Mouse (Mus musculus) intestine, embryonic 16.5 days (tissue): Measurements from ENCODE around the gene Tmx1. TPM values are rescaled to one million over a fixed set of nuclear protein-coding genes. Genes with fewer than 3 reads are reported as not detected.

Experiments used
- ATAC-seq: fragments of 200-750 bp; cut with Nextera tagmentation; 2 replicates; pipeline ENCODE4 v1.8.0; 2017; ENCODE audit warnings: moderate TSS enrichment, moderate library complexity
- H3K27ac ChIP-seq: fragments of 300-500 bp; sonication (generic); 2 replicates; pipeline ENCODE4 v1.5.1; 2014; ENCODE audit warnings: mild to moderate bottlenecking, low read length
- H3K27me3 ChIP-seq: fragments of 300-500 bp; sonication (generic); replicated peaks from 2 replicates; pipeline ENCODE4 v1.6.1; 2014; ENCODE audit warnings: low read length, control low read depth, mixed read lengths; ENCODE audit not compliant: control insufficient read depth, insufficient read depth
- H3K36me3 ChIP-seq: fragments of 300-500 bp; sonication (generic); 2 replicates; pipeline ENCODE4 v1.6.1; 2014; ENCODE audit warnings: low read length, control low read depth; ENCODE audit not compliant: control insufficient read depth, insufficient read depth
- H3K4me1 ChIP-seq: fragments of 300-500 bp; sonication (generic); 2 replicates; pipeline ENCODE4 v1.6.1; 2014; ENCODE audit warnings: low read length, control low read depth, mixed read lengths; ENCODE audit not compliant: control insufficient read depth, insufficient read depth
- H3K4me2 ChIP-seq: fragments of 300-500 bp; sonication (generic); 2 replicates; pipeline ENCODE4 v1.6.1; 2014; ENCODE audit warnings: low read depth, low read length, control low read depth
- H3K4me3 ChIP-seq: fragments of 300-500 bp; sonication (generic); 2 replicates; pipeline ENCODE4 v1.5.1; 2014; ENCODE audit warnings: mild to moderate bottlenecking, low read length
- H3K9ac ChIP-seq: fragments of 300-500 bp; sonication (generic); 2 replicates; pipeline ENCODE4 v1.6.1; 2014; ENCODE audit warnings: low read depth, low read length
- H3K9me3 ChIP-seq: fragments of 300-500 bp; sonication (generic); 2 replicates; pipeline ENCODE4 v1.6.1; 2016; ENCODE audit warnings: low read length, control low read depth; ENCODE audit not compliant: control insufficient read depth
- WGBS: fragments of 180-500 bp; shearing (Covaris S2); extraction: QIAGEN DNeasy Blood & Tissue Kit; methylation state at CpG from one replicate; pipeline ENCODE4 v1.1.7; 2014; 5-methylcytosine and 5-hydroxymethylcytosine counted together
- polyA plus RNA-seq: library from polyadenylated mRNA; unstranded; fragments of >200 nt; fragmentation: Nextera tagmentation; extraction: Ambion mirVana; gene quantifications from 2 replicates; pipeline ENCODE4 v1.2.1, GENCODE M21; 2015

Tmx1 gene
- polyA plus RNA-seq, 1 experiment from 2014 or later: 102 TPM

DNA sequence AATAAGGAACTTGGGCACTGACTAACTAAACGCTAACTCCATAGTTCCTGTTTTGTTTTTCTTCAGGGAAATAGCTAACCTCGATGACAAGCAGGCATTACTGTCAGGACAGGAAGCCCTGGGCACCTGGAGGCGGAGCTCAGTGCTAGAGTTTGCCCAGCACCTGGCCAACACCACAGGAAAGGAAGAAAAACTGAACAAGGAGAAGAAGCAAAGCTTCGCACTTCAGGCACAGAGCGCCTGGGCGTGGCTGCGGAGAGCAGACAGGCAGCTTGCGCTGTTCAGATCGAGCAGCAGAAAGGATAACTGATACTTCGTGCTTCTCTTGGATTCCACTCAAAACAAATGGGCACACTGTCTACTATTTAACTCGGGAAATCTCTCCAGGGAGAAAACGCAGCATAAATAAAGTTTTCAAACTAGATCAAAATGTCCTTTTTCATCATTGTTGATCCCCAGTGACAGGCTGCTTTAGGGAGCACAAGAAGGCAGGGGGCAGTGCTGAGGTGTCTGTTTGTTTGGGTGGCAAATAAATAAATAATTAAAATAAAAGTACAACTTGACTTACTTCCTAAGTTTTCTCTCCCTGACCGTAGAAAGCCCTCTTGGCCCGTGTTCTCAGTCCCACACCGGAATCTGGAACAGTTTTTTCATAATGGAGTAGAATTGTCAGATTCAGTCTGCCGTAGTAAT is 24.1 kb downstream of the Tmx1 start:
- Histone ChIP-seq H3K4me2 (peak overlapping the region; percentile 9; the same call in 1 of the 2 replicates), H3K27me3 (no peaks in the 10 kb centered on the region), H3K9ac (no peak overlapping the region), H3K4me1 (no peaks in the 10 kb centered on the region), H3K4me3 (no peak overlapping the region), H3K27ac (no peak overlapping the region), H3K36me3 (no peaks in the 10 kb centered on the region), H3K9me3 (no peaks in the 10 kb centered on the region)
- WGBS: 76% methylated on average over 16 of the region's 16 CpGs
- ATAC-seq: no peak

- no peaks in the 10 kb centered on the region for H3K4me1 ChIP-seq
- H3K36me3 ChIP-seq: no peaks in the 10 kb centered on the region
- H3K4me2 ChIP-seq: no peak overlapping the region
- H3K9ac ChIP-seq: no peak overlapping the region
- no peak overlapping the region for H3K4me3 ChIP-seq
- H3K9me3 ChIP-seq: no peaks in the 10 kb centered on the region
- H3K27me3 ChIP-seq: no peaks in the 10 kb centered on the region
- 81% methylated on average over 16 of the region's 16 CpGs for WGBS
- ATAC-seq: no peak
- no peak overlapping the region for H3K27ac ChIP-seq
These were observed 24.8 kb downstream of the Tmx1 start for GRCm38 (mm10) chr12:70477593-70478287.

- H3K4me2 ChIP-seq: no peak overlapping the region
- H3K36me3 ChIP-seq: no peaks in the 10 kb centered on the region
- no peaks in the 10 kb centered on the region for H3K4me1 ChIP-seq
- H3K27ac ChIP-seq: no peak overlapping the region
- no peak overlapping the region for H3K4me3 ChIP-seq
- no peak for ATAC-seq
- H3K27me3 ChIP-seq: no peaks in the 10 kb centered on the region
- no peaks in the 10 kb centered on the region for H3K9me3 ChIP-seq
- no peak overlapping the region for H3K9ac ChIP-seq
- 87% methylated on average over 7 of the region's 7 CpGs for WGBS
These were observed 33.1 kb downstream of the Tmx1 start for GRCm38 (mm10) chr12:70485956-70486355.

- Histone ChIP-seq H3K4me3 (no peak overlapping the region), H3K36me3 (no peaks in the 10 kb centered on the region), H3K9me3 (no peaks in the 10 kb centered on the region), H3K9ac (no peak overlapping the region), H3K27ac (no peak overlapping the region), H3K4me1 (no peaks in the 10 kb centered on the region), H3K4me2 (no peak overlapping the region), H3K27me3 (no peaks in the 10 kb centered on the region)
- WGBS: 77% methylated on average over 6 of the region's 6 CpGs
- ATAC-seq: no peak
These were observed 34.0 kb downstream of the Tmx1 start for GRCm38 (mm10) chr12:70486716-70487480.

- 88% methylated on average over 10 of the region's 10 CpGs for WGBS
- Histone ChIP-seq H3K27ac (no peak overlapping the region), H3K9ac (no peak overlapping the region), H3K27me3 (no peaks in the 10 kb centered on the region), H3K9me3 (no peaks in the 10 kb centered on the region), H3K4me3 (no peak overlapping the region), H3K36me3 (no peaks in the 10 kb centered on the region), H3K4me1 (0 out of 2 replicates have a peak, but pooled peaks cover 4% of the 10 kb centered on the region), H3K4me2 (no peak overlapping the region)
- ATAC-seq: no peak
These were observed 39.5 kb downstream of the Tmx1 start for GRCm38 (mm10) chr12:70492441-70492840.

GRCm38 (mm10) chr12:70494494-70495281 is 41.8 kb downstream of the Tmx1 start:
- H3K4me1 ChIP-seq: 0 out of 2 replicates have a peak, but pooled peaks cover 4% of the 10 kb centered on the region
- H3K36me3 ChIP-seq: no peaks in the 10 kb centered on the region
- no peak overlapping the region for H3K4me2 ChIP-seq
- ATAC-seq: peak; percentile 56; the same call in 1 of the 2 replicates
- no peak overlapping the region for H3K9ac ChIP-seq
- no peak overlapping the region for H3K27ac ChIP-seq
- no peaks in the 10 kb centered on the region for H3K9me3 ChIP-seq
- no peak overlapping the region for H3K4me3 ChIP-seq
- no peaks in the 10 kb centered on the region for H3K27me3 ChIP-seq
- WGBS: 59% methylated on average over 10 of the region's 10 CpGs

GRCm38 (mm10) chr12:70495282-70495922 is 42.5 kb downstream of the Tmx1 start:
- Histone ChIP-seq H3K4me3 (no peak overlapping the region), H3K4me2 (no peak overlapping the region), H3K36me3 (no peaks in the 10 kb centered on the region), H3K4me1 (0 out of 2 replicates have a peak, but pooled peaks cover 4% of the 10 kb centered on the region), H3K27me3 (no peaks in the 10 kb centered on the region), H3K9ac (no peak overlapping the region), H3K27ac (no peak overlapping the region), H3K9me3 (no peaks in the 10 kb centered on the region)
- ATAC-seq: peak; percentile 28; the same call in 1 of the 2 replicates
- WGBS: 50% methylated on average over 4 of the region's 4 CpGs

DNA sequence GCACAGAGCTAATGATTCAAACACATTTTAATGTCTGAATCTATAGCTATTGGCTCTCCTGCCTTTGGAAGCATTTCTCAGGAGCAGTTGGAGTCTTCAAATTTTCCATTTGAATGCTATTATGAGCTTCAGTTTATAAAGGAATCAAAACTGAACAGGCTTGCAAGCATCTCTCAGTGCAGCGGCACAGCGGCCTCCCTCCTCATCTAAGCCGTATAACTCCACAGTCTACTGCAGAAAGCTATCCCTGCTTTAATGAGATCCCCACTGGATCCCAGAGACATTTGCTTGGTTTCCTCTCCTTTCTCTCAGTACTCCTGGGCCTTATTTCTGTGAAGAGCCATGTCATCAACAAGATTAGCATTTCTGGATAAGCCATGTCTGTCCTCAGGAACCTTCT is 45.2 kb downstream of the Tmx1 start:
- Histone ChIP-seq H3K4me2 (no peak overlapping the region), H3K4me3 (no peak overlapping the region), H3K4me1 (0 out of 2 replicates have a peak, but pooled peaks cover 4% of the 10 kb centered on the region), H3K36me3 (no peaks in the 10 kb centered on the region), H3K27me3 (no peaks in the 10 kb centered on the region), H3K27ac (no peak overlapping the region), H3K9me3 (no peaks in the 10 kb centered on the region), H3K9ac (no peak overlapping the region)
- ATAC-seq: no peak
- 79% methylated on average over 3 of the region's 3 CpGs for WGBS
